Comparison of ENCODE assay signal across 19 mouse cellular contexts in the genomic region with DNA sequence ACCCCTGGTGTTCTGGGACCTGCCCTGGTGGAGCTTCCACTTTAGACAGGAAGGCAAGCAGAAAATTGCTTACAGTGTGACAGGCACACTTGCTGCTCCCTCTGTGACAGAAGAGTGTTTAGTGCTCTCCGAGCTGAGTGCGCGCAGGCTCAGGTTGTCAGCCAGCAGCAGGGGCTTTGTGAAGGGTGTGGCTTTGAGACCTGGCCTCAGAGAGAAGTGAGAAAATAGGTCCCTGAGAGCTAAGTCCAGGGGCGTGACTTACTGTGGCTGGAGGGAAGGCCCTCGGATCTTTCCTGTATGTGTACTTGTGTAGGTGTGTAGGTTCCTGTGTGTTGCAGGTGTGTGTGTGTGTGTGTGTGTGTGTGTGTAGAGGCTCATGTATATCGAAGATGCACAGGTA. TPM values are rescaled to one million over a fixed set of nuclear protein-coding genes. Genes with fewer than 3 reads are reported as not detected.
DNase-seq lines count a peak whose midpoint lies in the region; ATAC-seq and TF ChIP-seq lines count a peak whose summit lies in the region.
"Had no signal": no experiment of that assay in that cellular context is flagged by ENCODE, and none has a peak within 500 bp of the region (broad histone marks: within the 10 kb centered on the region; RNA-seq: fewer than 3 reads in every experiment).

No protein-coding gene starts in this region.

- 74% methylated on average over 6 of the region's 6 CpGs for WGBS in forebrain, postnatal 0 days
- WGBS in midbrain, embryonic 11.5 days, result 69% methylated on average over 6 of the region's 6 CpGs

- no peak overlapping the region for H3K4me3 ChIP-seq in forebrain, postnatal 0 days (ENCODE audit: low read depth, low read length)
- no peak overlapping the region for H3K4me3 ChIP-seq in midbrain, embryonic 11.5 days (ENCODE audit: low read depth, low read length)
- H3K4me3 ChIP-seq: myocyte had no signal

- H3K4me2 ChIP-seq in forebrain, postnatal 0 days (ENCODE audit: low read depth), result no peak overlapping the region
- no peak overlapping the region for H3K4me2 ChIP-seq in midbrain, embryonic 11.5 days

- no peaks in the 10 kb centered on the region for H3K9me3 ChIP-seq in forebrain, postnatal 0 days (ENCODE audit: low read length)
- H3K9me3 ChIP-seq in midbrain, embryonic 11.5 days (ENCODE audit: control insufficient read depth, low read length), result no peaks in the 10 kb centered on the region

- H3K4me1 ChIP-seq in forebrain, postnatal 0 days (ENCODE audit: insufficient read depth), result peaks cover 24% of the 10 kb centered on the region
- peaks cover 40% of the 10 kb centered on the region for H3K4me1 ChIP-seq in midbrain, embryonic 11.5 days (ENCODE audit: control insufficient read depth, insufficient read depth, low read length)

- no peak for TF ChIP-seq CTCF in forebrain, postnatal 0 days (IDR thresholded peaks at IDR 0.05; ENCODE audit: low read depth)

- DNase-seq in retina, postnatal 1 day, result peak; percentile 49
- DNase-seq in retina, embryonic 14.5 days (ENCODE audit: low spot score), result no peak
- no peak for DNase-seq in forebrain, postnatal 0 days
- DNase-seq in midbrain, embryonic 11.5 days (ENCODE audit: low spot score, missing footprints), result no peak
- no peak for DNase-seq in kidney, postnatal 25 days
- DNase-seq in right cerebral cortex, adult 18-20 months, result no peak
- DNase-seq: kidney, postnatal 36 days; lung, postnatal 4 days; thymus, postnatal 4 days had no signal

- ATAC-seq in forebrain, postnatal 0 days, result no peak
- no peak for ATAC-seq in midbrain, embryonic 11.5 days (ENCODE audit: low FRiP score)
- no peak for ATAC-seq in cerebellum, adult (ENCODE audit: insufficient number of reproducible peaks, low FRiP score, low TSS enrichment)

- H3K9ac ChIP-seq in forebrain, postnatal 0 days, result no peak overlapping the region
- no peak overlapping the region for H3K9ac ChIP-seq in midbrain, embryonic 11.5 days (ENCODE audit: low read length)
- H3K9ac ChIP-seq: liver, embryonic 14.5 days had no signal

- H3K36me3 ChIP-seq in forebrain, postnatal 0 days (ENCODE audit: insufficient read depth), result no peaks in the 10 kb centered on the region
- no peaks in the 10 kb centered on the region for H3K36me3 ChIP-seq in midbrain, embryonic 11.5 days (ENCODE audit: control insufficient read depth, insufficient read depth, low read length)

- H3K27ac ChIP-seq in forebrain, postnatal 0 days (ENCODE audit: low read depth, low read length), result peak overlapping the region; percentile 36; the same call in 1 of the 2 replicates
- H3K27ac ChIP-seq in midbrain, embryonic 11.5 days (ENCODE audit: low read depth, low read length), result peak overlapping the region; percentile 71; the same call in 1 of the 2 replicates
- H3K27ac ChIP-seq: liver, embryonic 14.5 days had no signal

- no peaks in the 10 kb centered on the region for H3K27me3 ChIP-seq in forebrain, postnatal 0 days (ENCODE audit: insufficient read depth, low read length)
- H3K27me3 ChIP-seq in midbrain, embryonic 11.5 days (ENCODE audit: control insufficient read depth, insufficient read depth, low read length), result no peaks in the 10 kb centered on the region

RNA-seq across cellular contexts. Expression of a gene that starts 4.0 kb away (rescaled TPM):
- 1.5 and 1.7 TPM in 2 replicates for total RNA-seq in forebrain, postnatal 0 days (2014; rRNA removed)
- 0.74 and 2.8 TPM in 2 replicates for polyA plus RNA-seq in forebrain, postnatal 0 days (2015; fragmentation: Nextera tagmentation; extraction: Ambion mirVana)
- polyA plus RNA-seq in midbrain, embryonic 11.5 days (2014; fragmentation: Nextera tagmentation; extraction: Ambion mirVana), result 0.48 and 1.6 TPM in 2 replicates
- total RNA-seq: adrenal gland, postnatal 4 days; left cerebral cortex, adult 18-20 months; MEL had no signal
- polyA plus RNA-seq: C2C12; cortical plate, adult 2 months; heart, embryonic 14.5 days; limb, embryonic 11.5 days; myocyte had no signal

RNA-seq across cellular contexts. Expression of a gene that starts 24.1 kb away (rescaled TPM):
- total RNA-seq in forebrain, postnatal 0 days (2014; rRNA removed), result 69.9 and 73.6 TPM in 2 replicates
- polyA plus RNA-seq in forebrain, postnatal 0 days (2015; fragmentation: Nextera tagmentation; extraction: Ambion mirVana), result 139 TPM in 2 replicates
- polyA plus RNA-seq in midbrain, embryonic 11.5 days (2014; fragmentation: Nextera tagmentation; extraction: Ambion mirVana), result 34.7 and 35.9 TPM in 2 replicates
